In genomic region chr3:9546882-9547620, GRCm38 (mm10) we compare ENCODE assay signal across 9 mouse cellular contexts.
DNase-seq lines count a peak whose midpoint lies in the region; ATAC-seq and TF ChIP-seq lines count a peak whose summit lies in the region.
"Had no signal": no experiment of that assay in that cellular context is flagged by ENCODE, and none has a peak within 500 bp of the region (broad histone marks: within the 10 kb centered on the region; RNA-seq: fewer than 3 reads in every experiment).

No protein-coding gene starts in this region.

- no peak overlapping the region for H3K4me3 ChIP-seq in forebrain, postnatal 0 days (ENCODE audit: low read depth, low read length)
- H3K4me3 ChIP-seq in forebrain, embryonic 13.5 days, result no peak overlapping the region
- H3K4me3 ChIP-seq in liver, embryonic 12.5 days, result no peak overlapping the region

- H3K9ac ChIP-seq in forebrain, postnatal 0 days, result no peak overlapping the region
- H3K9ac ChIP-seq in forebrain, embryonic 13.5 days, result no peak overlapping the region
- H3K9ac ChIP-seq in liver, embryonic 12.5 days, result peak overlapping the region; percentile 20; the same call in 1 of the 2 replicates

- WGBS in forebrain, postnatal 0 days, result 53% methylated on average over 15 of the region's 15 CpGs
- 65% methylated on average over 15 of the region's 15 CpGs for WGBS in forebrain, embryonic 13.5 days
- WGBS in liver, embryonic 12.5 days (ENCODE audit: insufficient replicate concordance), result 25% methylated on average over 15 of the region's 15 CpGs

- peaks cover 11% of the 10 kb centered on the region; the same call in 1 of the 2 replicates for H3K4me1 ChIP-seq in forebrain, postnatal 0 days (ENCODE audit: insufficient read depth)
- H3K4me1 ChIP-seq in forebrain, embryonic 13.5 days, result peaks cover 26% of the 10 kb centered on the region
- peaks cover 50% of the 10 kb centered on the region for H3K4me1 ChIP-seq in liver, embryonic 12.5 days

- no peak overlapping the region for H3K27ac ChIP-seq in forebrain, postnatal 0 days (ENCODE audit: low read depth, low read length)
- H3K27ac ChIP-seq in forebrain, embryonic 13.5 days, result no peak overlapping the region
- H3K27ac ChIP-seq in liver, embryonic 12.5 days, result peak overlapping the region; percentile 37

- no peak overlapping the region for H3K4me2 ChIP-seq in forebrain, postnatal 0 days (ENCODE audit: low read depth)
- no peak overlapping the region for H3K4me2 ChIP-seq in forebrain, embryonic 13.5 days
- H3K4me2 ChIP-seq in liver, embryonic 12.5 days, result peak overlapping the region; percentile 41

- no peaks in the 10 kb centered on the region for H3K36me3 ChIP-seq in forebrain, postnatal 0 days (ENCODE audit: insufficient read depth)
- H3K36me3 ChIP-seq in forebrain, embryonic 13.5 days (ENCODE audit: poor library complexity, severe bottlenecking), result no peaks in the 10 kb centered on the region
- H3K36me3 ChIP-seq in liver, embryonic 12.5 days, result no peaks in the 10 kb centered on the region

- no peak for DNase-seq in forebrain, postnatal 0 days
- peak; percentile 38 for DNase-seq in thymus, postnatal 14 days
- DNase-seq in thymus, adult 18-20 months, result no peak
- no peak for DNase-seq in right cerebral cortex, postnatal 4 days
- no peak for DNase-seq in adrenal gland, postnatal 10 days
- no peak for DNase-seq in adrenal gland, adult 8-10 months
- DNase-seq: cerebellum, adult 9-11 months had no signal

- ATAC-seq in forebrain, postnatal 0 days, result 0 out of 2 replicates have a peak, but pooled peaks have one; percentile 17
- ATAC-seq in forebrain, embryonic 13.5 days, result no peak
- ATAC-seq in liver, embryonic 12.5 days, result peak; percentile 57

- no peaks in the 10 kb centered on the region for H3K9me3 ChIP-seq in forebrain, postnatal 0 days (ENCODE audit: low read length)
- H3K9me3 ChIP-seq in forebrain, embryonic 13.5 days (replicated peaks), result no peaks in the 10 kb centered on the region
- no peaks in the 10 kb centered on the region for H3K9me3 ChIP-seq in liver, embryonic 12.5 days (replicated peaks)

- H3K27me3 ChIP-seq in forebrain, postnatal 0 days (ENCODE audit: insufficient read depth, low read length), result no peaks in the 10 kb centered on the region
- H3K27me3 ChIP-seq in forebrain, embryonic 13.5 days, result no peaks in the 10 kb centered on the region
- no peaks in the 10 kb centered on the region for H3K27me3 ChIP-seq in liver, embryonic 12.5 days (replicated peaks)

- TF ChIP-seq CTCF in forebrain, postnatal 0 days (IDR thresholded peaks at IDR 0.05; ENCODE audit: low read depth), result no peak
